Mouse (Mus musculus): ENCODE data around the gene Herc3.

DNA sequence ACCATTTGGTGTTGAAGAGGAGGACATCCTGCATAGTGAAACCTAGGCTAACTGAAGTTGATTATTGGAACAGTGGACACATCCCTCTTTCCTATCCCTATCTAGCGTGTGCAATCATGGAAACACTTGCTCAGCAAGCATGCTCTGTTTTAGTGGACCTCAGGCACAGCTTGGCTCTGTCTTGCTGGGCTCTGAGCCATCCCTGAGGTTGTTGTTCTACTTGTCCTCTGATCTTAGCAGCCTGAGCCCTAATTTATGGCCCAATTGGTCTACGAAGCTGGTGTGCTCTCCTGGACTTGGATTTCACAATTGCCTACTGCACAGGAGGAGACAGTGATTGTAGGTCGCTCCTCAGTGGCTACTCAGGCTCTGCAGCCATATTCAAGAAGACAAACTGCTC lies 137.0 kb downstream of the Herc3 start:
- TF ChIP-seq CTCF (IDR thresholded peaks at IDR 0.05; ENCODE audit: control insufficient read depth, insufficient read depth, insufficient read length) (no peak), MAX (IDR thresholded peaks at IDR 0.05) (no peak), MYOG (IDR thresholded peaks at IDR 0.05; ENCODE audit: control insufficient read depth, extremely low read depth, insufficient read length) (no peak), FOSL1 (IDR thresholded peaks at IDR 0.05; ENCODE audit: insufficient read depth, low read length, poor library complexity, severe bottlenecking) (no peak), MYOD1 (IDR thresholded peaks at IDR 0.05; ENCODE audit: control insufficient read depth, insufficient read length, low read depth) (no peak)

Data from C2C12 (cell line).